Mouse (Mus musculus) spleen, adult 2 months (tissue): ENCODE measurements around the gene Ttc29.

Experiments used
- CTCF ChIP-seq: fragments of 200-500 bp; IDR thresholded peaks from 2 replicates; pipeline ENCODE4 v1.5.1; 2011; ENCODE audit warnings: mild to moderate bottlenecking, inconsistent platforms; ENCODE audit not compliant: insufficient read depth, insufficient read length, insufficient replicate concordance; ENCODE audit errors: extremely low read depth
- POLR2A ChIP-seq: fragments of 200-500 bp; IDR thresholded peaks from 2 replicates; pipeline ENCODE4 v1.6.1; 2011; ENCODE audit warnings: low read depth, low read length, inconsistent platforms

DNA sequence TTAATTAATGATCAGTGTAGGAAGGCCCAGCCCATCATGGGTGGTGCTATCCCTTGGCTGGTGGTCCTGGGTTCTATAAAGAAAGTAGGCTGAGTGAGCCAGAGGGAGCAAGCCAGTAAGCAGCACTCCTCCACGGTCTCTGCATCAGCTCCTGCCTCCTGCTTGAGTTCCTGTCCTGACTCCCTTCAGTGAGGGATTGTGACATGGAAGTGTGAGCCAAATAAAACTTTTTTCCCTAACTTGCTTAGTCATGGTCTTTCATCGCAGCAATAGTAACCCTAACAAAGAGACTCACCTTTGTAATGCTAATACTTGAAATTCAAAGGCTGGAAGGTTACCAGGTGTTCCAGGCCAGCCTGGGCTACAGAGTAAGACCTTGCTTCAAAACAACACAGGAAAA, 71.7 kb downstream of the Ttc29 start:
- TF ChIP-seq CTCF (no peak), POLR2A (no peak)
